Mouse (Mus musculus): Measurements from ENCODE around the gene Fgd5. TPM values are rescaled to one million over a fixed set of nuclear protein-coding genes. Genes with fewer than 3 reads are reported as not detected.
"Not testable (repeated sequence)": the region's sequence is repeated elsewhere in the genome, so short reads cannot be mapped to it uniquely, and the experiment has no call there.

Fgd5 gene
- 0.77 and 1.00 TPM in 2 replicates for polyA plus RNA-seq (2012; rRNA removed)

DNA sequence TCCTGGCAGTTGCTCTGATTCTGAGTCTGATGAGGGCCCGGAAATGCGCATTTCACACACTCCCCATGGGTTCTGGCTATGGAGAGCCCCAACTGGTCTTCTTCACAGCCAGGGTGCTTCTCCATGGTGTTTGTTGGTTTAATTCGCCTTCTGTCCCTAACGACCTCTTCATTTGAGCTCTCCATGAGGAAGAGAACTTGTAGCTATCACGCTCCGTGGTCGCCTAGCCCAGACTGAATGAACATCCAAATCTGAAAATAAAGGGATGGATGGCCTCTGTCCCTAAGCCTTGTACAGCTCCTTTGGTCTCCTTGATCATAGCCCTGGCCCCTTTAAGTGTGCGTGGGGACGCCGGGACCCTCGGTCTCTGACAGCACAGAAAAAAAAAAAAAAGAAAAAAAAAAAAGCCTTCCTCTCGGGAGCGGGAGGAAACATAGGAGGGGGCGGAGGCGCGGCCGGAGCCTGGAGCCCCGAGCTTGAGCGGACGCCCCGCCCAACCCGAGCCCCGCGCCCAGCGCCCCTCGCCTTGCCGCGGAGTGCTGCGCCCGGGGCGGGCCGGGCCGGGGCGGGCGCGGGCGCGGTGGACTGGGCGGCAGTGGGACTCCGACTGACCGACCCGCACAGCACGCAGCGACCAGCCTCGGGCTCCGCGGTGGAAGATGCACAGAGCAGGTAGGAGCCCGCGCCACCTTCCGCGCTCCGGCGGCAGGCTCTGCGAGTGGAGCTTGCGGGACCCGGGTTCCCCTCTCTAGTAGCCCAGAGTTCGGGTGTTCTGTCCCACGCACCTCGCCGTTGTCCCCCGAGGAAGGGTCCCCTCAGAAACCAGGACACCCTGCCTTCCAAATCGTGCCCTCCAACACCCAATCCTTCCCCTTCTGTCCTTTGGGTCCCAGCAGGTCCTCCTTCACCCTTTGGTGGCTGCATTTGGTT, at the start of gene Fgd5:
Gene Fgd5 (plus strand): TSS at position 508 of the 930 bp plus-strand sequence.
- peaks cover 4% of the 10 kb centered on the region; the same call in 1 of the 2 replicates for H3K4me1 ChIP-seq (ENCODE audit: control insufficient read depth, insufficient read depth, low read length)
- peak within 1 kb of the TSS; percentile 23 for H3K4me3 ChIP-seq (ENCODE audit: control insufficient read depth, low read depth, low read length)
- TF ChIP-seq POLR2A (IDR thresholded peaks at IDR 0.05; ENCODE audit: control insufficient read depth, low read depth, low read length) (no peak), CTCF (IDR thresholded peaks at IDR 0.05; ENCODE audit: control insufficient read depth, insufficient read depth, insufficient replicate concordance, low read depth, low read length) (no peak)
- H3K27ac ChIP-seq (ENCODE audit: control insufficient read depth, insufficient read depth, low read depth, low read length) = no peak within 1 kb of the TSS
- no peaks in the 10 kb centered on the region for H3K27me3 ChIP-seq (ENCODE audit: control insufficient read depth, insufficient read depth, low read length)
- no peaks in the 10 kb centered on the region for H3K36me3 ChIP-seq (ENCODE audit: control insufficient read depth, insufficient read depth, low read length)

DNA sequence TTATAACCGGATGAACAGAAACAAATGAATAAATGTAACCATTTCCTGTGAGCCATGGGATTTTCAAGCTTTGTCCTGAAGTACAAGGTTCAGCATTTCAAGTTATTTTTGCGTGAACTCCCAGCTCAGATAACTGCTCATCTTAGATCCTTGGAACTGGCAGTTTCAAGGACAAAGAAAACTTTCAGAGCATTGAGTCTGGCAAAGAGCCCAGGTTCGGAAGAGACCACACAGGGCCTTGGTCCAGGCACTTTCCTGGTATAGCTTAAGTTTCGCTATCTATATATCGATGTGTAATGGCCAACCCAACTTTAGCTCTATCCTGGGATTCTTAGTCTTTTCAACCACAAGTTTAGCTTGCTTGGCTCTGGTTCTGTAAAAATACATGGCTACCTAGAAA, 47.4 kb upstream of the Fgd5 start:
- no peaks in the 10 kb centered on the region for H3K4me1 ChIP-seq (ENCODE audit: control insufficient read depth, insufficient read depth, low read length)
- H3K36me3 ChIP-seq (ENCODE audit: control insufficient read depth, insufficient read depth, low read length) = no peaks in the 10 kb centered on the region; the same call in 1 of the 2 replicates
- H3K27me3 ChIP-seq (ENCODE audit: control insufficient read depth, insufficient read depth, low read length) = no peaks in the 10 kb centered on the region
- TF ChIP-seq POLR2A (IDR thresholded peaks at IDR 0.05; ENCODE audit: control insufficient read depth, low read depth, low read length) = no peak
- no peak overlapping the region for H3K27ac ChIP-seq (ENCODE audit: control insufficient read depth, insufficient read depth, low read depth, low read length)
- H3K4me3 ChIP-seq (ENCODE audit: control insufficient read depth, low read depth, low read length) = no peak overlapping the region

GRCm38 (mm10) chr6:91938491-91938890, 40.2 kb upstream of the Fgd5 start:
- no peaks in the 10 kb centered on the region for H3K36me3 ChIP-seq (ENCODE audit: control insufficient read depth, insufficient read depth, low read length)
- no peaks in the 10 kb centered on the region for H3K27me3 ChIP-seq (ENCODE audit: control insufficient read depth, insufficient read depth, low read length)
- no peak overlapping the region for H3K27ac ChIP-seq (ENCODE audit: control insufficient read depth, insufficient read depth, low read depth, low read length)
- no peak for TF ChIP-seq CTCF (IDR thresholded peaks at IDR 0.05; ENCODE audit: control insufficient read depth, insufficient read depth, insufficient replicate concordance, low read depth, low read length)
- TF ChIP-seq POLR2A (IDR thresholded peaks at IDR 0.05; ENCODE audit: control insufficient read depth, low read depth, low read length) = no peak
- H3K4me3 ChIP-seq (ENCODE audit: control insufficient read depth, low read depth, low read length) = no peak overlapping the region
- no peaks in the 10 kb centered on the region for H3K4me1 ChIP-seq (ENCODE audit: control insufficient read depth, insufficient read depth, low read length)

DNA sequence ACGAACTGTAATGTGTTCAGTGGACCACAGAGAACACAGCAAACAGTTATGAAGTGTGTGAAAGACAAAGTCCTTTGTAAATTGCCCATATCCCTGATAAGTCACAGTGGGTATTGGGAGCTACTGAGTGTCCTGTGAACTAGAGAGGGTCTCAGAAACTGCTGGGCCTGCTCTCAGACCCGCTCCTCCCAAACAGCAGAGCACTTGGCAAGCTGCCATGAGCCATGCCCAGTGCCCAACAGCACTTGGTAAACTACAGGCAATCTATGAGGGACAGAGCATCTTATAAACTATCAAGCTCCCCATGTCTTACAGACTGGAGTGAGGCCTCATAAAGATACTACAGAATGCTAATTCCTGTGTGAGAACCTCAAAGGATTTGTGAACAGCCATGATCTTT, 30.3 kb upstream of the Fgd5 start:
- H3K36me3 ChIP-seq (ENCODE audit: control insufficient read depth, insufficient read depth, low read length) = no peaks in the 10 kb centered on the region
- H3K4me3 ChIP-seq (ENCODE audit: control insufficient read depth, low read depth, low read length) = no peak overlapping the region
- H3K4me1 ChIP-seq (ENCODE audit: control insufficient read depth, insufficient read depth, low read length) = no peaks in the 10 kb centered on the region
- H3K27me3 ChIP-seq (ENCODE audit: control insufficient read depth, insufficient read depth, low read length) = no peaks in the 10 kb centered on the region
- TF ChIP-seq POLR2A (IDR thresholded peaks at IDR 0.05; ENCODE audit: control insufficient read depth, low read depth, low read length) = no peak
- no peak for TF ChIP-seq CTCF (IDR thresholded peaks at IDR 0.05; ENCODE audit: control insufficient read depth, insufficient read depth, insufficient replicate concordance, low read depth, low read length)
- no peak overlapping the region for H3K27ac ChIP-seq (ENCODE audit: control insufficient read depth, insufficient read depth, low read depth, low read length)

- not testable (repeated sequence) for H3K36me3 ChIP-seq (ENCODE audit: control insufficient read depth, insufficient read depth, low read length); H3K4me1 ChIP-seq (ENCODE audit: control insufficient read depth, insufficient read depth, low read length); H3K4me3 ChIP-seq (ENCODE audit: control insufficient read depth, low read depth, low read length); H3K27ac ChIP-seq (ENCODE audit: control insufficient read depth, insufficient read depth, low read depth, low read length); H3K27me3 ChIP-seq (ENCODE audit: control insufficient read depth, insufficient read depth, low read length)
Observed at GRCm38 (mm10) chr6:91958015-91958414, 20.7 kb upstream of the Fgd5 start.

- Histone ChIP-seq H3K27ac (ENCODE audit: control insufficient read depth, insufficient read depth, low read depth, low read length) (no peak overlapping the region), H3K27me3 (ENCODE audit: control insufficient read depth, insufficient read depth, low read length) (no peaks in the 10 kb centered on the region), H3K4me3 (ENCODE audit: control insufficient read depth, low read depth, low read length) (no peak overlapping the region), H3K4me1 (ENCODE audit: control insufficient read depth, insufficient read depth, low read length) (no peaks in the 10 kb centered on the region), H3K36me3 (ENCODE audit: control insufficient read depth, insufficient read depth, low read length) (no peaks in the 10 kb centered on the region)
- TF ChIP-seq POLR2A (IDR thresholded peaks at IDR 0.05; ENCODE audit: control insufficient read depth, low read depth, low read length) (no peak), CTCF (IDR thresholded peaks at IDR 0.05; ENCODE audit: control insufficient read depth, insufficient read depth, insufficient replicate concordance, low read depth, low read length) (no peak)
Observed at GRCm38 (mm10) chr6:91960028-91960811, 18.5 kb upstream of the Fgd5 start.

GRCm38 (mm10) chr6:91963429-91963828, 15.2 kb upstream of the Fgd5 start:
- Histone ChIP-seq H3K36me3 (ENCODE audit: control insufficient read depth, insufficient read depth, low read length) (no peaks in the 10 kb centered on the region), H3K27me3 (ENCODE audit: control insufficient read depth, insufficient read depth, low read length) (no peaks in the 10 kb centered on the region), H3K4me3 (ENCODE audit: control insufficient read depth, low read depth, low read length) (no peak overlapping the region), H3K4me1 (ENCODE audit: control insufficient read depth, insufficient read depth, low read length) (no peaks in the 10 kb centered on the region), H3K27ac (ENCODE audit: control insufficient read depth, insufficient read depth, low read depth, low read length) (no peak overlapping the region)
- no peak for TF ChIP-seq CTCF (IDR thresholded peaks at IDR 0.05; ENCODE audit: control insufficient read depth, insufficient read depth, insufficient replicate concordance, low read depth, low read length)
- TF ChIP-seq POLR2A (IDR thresholded peaks at IDR 0.05; ENCODE audit: control insufficient read depth, low read depth, low read length) = no peak

Measured in testis, adult 2 months (tissue).